Mouse (Mus musculus) limb, embryonic 15.5 days (tissue): Measurements from ENCODE around the gene Mkln1. TPM values are rescaled to one million over a fixed set of nuclear protein-coding genes. Genes with fewer than 3 reads are reported as not detected.

Source experiments
- ATAC-seq: fragments of 200-750 bp; cut with Nextera tagmentation; 2 replicates; pipeline ENCODE4 v1.8.0; 2017; ENCODE audit warnings: low read depth, moderate TSS enrichment; ENCODE audit not compliant: insufficient number of reproducible peaks, low FRiP score, low TSS enrichment
- H3K27ac ChIP-seq: fragments of 300-500 bp; sonication (generic); 2 replicates; pipeline ENCODE4 v1.5.1; 2015; ENCODE audit warnings: moderate library complexity, mild to moderate bottlenecking, inconsistent platforms
- H3K27me3 ChIP-seq: fragments of 300-500 bp; sonication (generic); 2 replicates; pipeline ENCODE4 v1.6.1; 2015; ENCODE audit warnings: inconsistent platforms
- H3K36me3 ChIP-seq: fragments of 300-500 bp; sonication (generic); 2 replicates; pipeline ENCODE4 v1.6.1; 2015; ENCODE audit warnings: inconsistent platforms
- H3K4me1 ChIP-seq: fragments of 300-500 bp; sonication (generic); 2 replicates; pipeline ENCODE4 v1.6.1; 2015; ENCODE audit warnings: inconsistent platforms
- H3K4me2 ChIP-seq: fragments of 300-500 bp; sonication (generic); 2 replicates; pipeline ENCODE4 v1.6.1; 2015; ENCODE audit warnings: mild to moderate bottlenecking, inconsistent platforms
- H3K4me3 ChIP-seq: fragments of 300-500 bp; sonication (generic); 2 replicates; pipeline ENCODE4 v1.5.1; 2015; ENCODE audit warnings: mild to moderate bottlenecking, inconsistent platforms
- H3K9ac ChIP-seq: fragments of 300-500 bp; sonication (generic); 2 replicates; pipeline ENCODE4 v1.6.1; 2015; ENCODE audit warnings: inconsistent platforms
- H3K9me3 ChIP-seq: fragments of 300-500 bp; sonication (generic); 2 replicates; pipeline ENCODE4 v1.6.1; 2016; ENCODE audit warnings: inconsistent platforms
- WGBS: fragments of 180-500 bp; shearing (Covaris S2); methylation state at CpG from one replicate; pipeline ENCODE4 v1.1.7; 2015; 5-methylcytosine and 5-hydroxymethylcytosine counted together
- polyA plus RNA-seq: library from polyadenylated mRNA; unstranded; fragments of >200 nt; fragmentation: Nextera tagmentation; extraction: Ambion mirVana; gene quantifications from 2 replicates; pipeline ENCODE4 v1.2.1, GENCODE M21; 2015

Gene Mkln1
- polyA plus RNA-seq, 1 experiment from 2014 or later: 160 TPM

GRCm38 (mm10) chr6:31412487-31412886 lies 14.0 kb downstream of the Mkln1 start:
- no peaks in the 10 kb centered on the region for H3K9me3 ChIP-seq
- no peak overlapping the region for H3K9ac ChIP-seq
- no peak overlapping the region for H3K4me2 ChIP-seq
- ATAC-seq: no peak
- no peaks in the 10 kb centered on the region for H3K4me1 ChIP-seq
- no peaks in the 10 kb centered on the region for H3K27me3 ChIP-seq
- no peaks in the 10 kb centered on the region for H3K36me3 ChIP-seq
- H3K27ac ChIP-seq: no peak overlapping the region
- H3K4me3 ChIP-seq: no peak overlapping the region

GRCm38 (mm10) chr6:31413556-31413955 lies 15.0 kb downstream of the Mkln1 start:
- no peak overlapping the region for H3K4me2 ChIP-seq
- ATAC-seq: no peak
- no peak overlapping the region for H3K4me3 ChIP-seq
- no peaks in the 10 kb centered on the region for H3K36me3 ChIP-seq
- no peak overlapping the region for H3K27ac ChIP-seq
- H3K9ac ChIP-seq: no peak overlapping the region
- H3K27me3 ChIP-seq: no peaks in the 10 kb centered on the region
- no peaks in the 10 kb centered on the region for H3K9me3 ChIP-seq
- H3K4me1 ChIP-seq: no peaks in the 10 kb centered on the region

- H3K4me3 ChIP-seq: no peak overlapping the region
- 18% methylated on average over 1 of the region's 1 CpGs for WGBS
- H3K36me3 ChIP-seq: no peaks in the 10 kb centered on the region
- no peak overlapping the region for H3K9ac ChIP-seq
- H3K27me3 ChIP-seq: no peaks in the 10 kb centered on the region
- no peaks in the 10 kb centered on the region for H3K9me3 ChIP-seq
- H3K4me2 ChIP-seq: no peak overlapping the region
- H3K27ac ChIP-seq: no peak overlapping the region
- ATAC-seq: no peak
- no peaks in the 10 kb centered on the region for H3K4me1 ChIP-seq
Measured at GRCm38 (mm10) chr6:31414303-31414702, 15.8 kb downstream of the Mkln1 start.

- H3K27me3 ChIP-seq: no peaks in the 10 kb centered on the region
- WGBS: 91% methylated on average over 3 of the region's 3 CpGs
Measured at GRCm38 (mm10) chr6:31425428-31425827, 26.9 kb downstream of the Mkln1 start.

GRCm38 (mm10) chr6:31437264-31437663 lies 38.7 kb downstream of the Mkln1 start:
- H3K4me1 ChIP-seq: no peaks in the 10 kb centered on the region
- H3K4me2 ChIP-seq: no peak overlapping the region
- no peaks in the 10 kb centered on the region for H3K27me3 ChIP-seq
- ATAC-seq: no peak
- no peaks in the 10 kb centered on the region for H3K9me3 ChIP-seq
- no peak overlapping the region for H3K4me3 ChIP-seq
- 81% methylated on average over 2 of the region's 2 CpGs for WGBS
- H3K9ac ChIP-seq: no peak overlapping the region
- no peak overlapping the region for H3K27ac ChIP-seq
- peaks cover 20% of the 10 kb centered on the region for H3K36me3 ChIP-seq

More at GRCm38 (mm10) chr6:31425428-31425827, 26.9 kb downstream of the Mkln1 start:
- Histone ChIP-seq H3K4me2 (no peak overlapping the region), H3K4me3 (no peak overlapping the region), H3K36me3 (peaks cover 16% of the 10 kb centered on the region), H3K9ac (no peak overlapping the region), H3K27ac (no peak overlapping the region), H3K9me3 (no peaks in the 10 kb centered on the region), H3K4me1 (no peaks in the 10 kb centered on the region)
- ATAC-seq: no peak

- ATAC-seq: no peak
- no peak overlapping the region for H3K4me2 ChIP-seq
- no peak overlapping the region for H3K9ac ChIP-seq
- no peaks in the 10 kb centered on the region for H3K27me3 ChIP-seq
- H3K4me1 ChIP-seq: no peaks in the 10 kb centered on the region
- peaks cover 24% of the 10 kb centered on the region for H3K36me3 ChIP-seq
- 85% methylated on average over 1 of the region's 1 CpGs for WGBS
- no peak overlapping the region for H3K4me3 ChIP-seq
- no peaks in the 10 kb centered on the region for H3K9me3 ChIP-seq
- H3K27ac ChIP-seq: no peak overlapping the region
Measured at GRCm38 (mm10) chr6:31445258-31445657, 46.7 kb downstream of the Mkln1 start.

- H3K27ac ChIP-seq: no peak overlapping the region
- H3K4me2 ChIP-seq: no peak overlapping the region
- H3K4me1 ChIP-seq: no peaks in the 10 kb centered on the region
- no peak overlapping the region for H3K4me3 ChIP-seq
- no peaks in the 10 kb centered on the region for H3K27me3 ChIP-seq
- no peaks in the 10 kb centered on the region for H3K9me3 ChIP-seq
- ATAC-seq: no peak
- H3K9ac ChIP-seq: no peak overlapping the region
- peaks cover 25% of the 10 kb centered on the region for H3K36me3 ChIP-seq
Measured at GRCm38 (mm10) chr6:31453735-31454134, 55.2 kb downstream of the Mkln1 start.

GRCm38 (mm10) chr6:31455376-31455775 lies 56.8 kb downstream of the Mkln1 start:
- Histone ChIP-seq H3K36me3 (peaks cover 25% of the 10 kb centered on the region), H3K9me3 (no peaks in the 10 kb centered on the region), H3K4me1 (no peaks in the 10 kb centered on the region), H3K4me2 (no peak overlapping the region), H3K4me3 (no peak overlapping the region), H3K27ac (no peak overlapping the region), H3K27me3 (no peaks in the 10 kb centered on the region), H3K9ac (no peak overlapping the region)
- WGBS: 69% methylated on average over 2 of the region's 2 CpGs
- no peak for ATAC-seq

- WGBS: 68% methylated on average over 1 of the region's 1 CpGs
- Histone ChIP-seq H3K9me3 (no peaks in the 10 kb centered on the region), H3K27ac (no peak overlapping the region), H3K4me1 (no peaks in the 10 kb centered on the region), H3K36me3 (peaks cover 24% of the 10 kb centered on the region), H3K4me3 (no peak overlapping the region), H3K9ac (no peak overlapping the region), H3K4me2 (no peak overlapping the region), H3K27me3 (no peaks in the 10 kb centered on the region)
- no peak for ATAC-seq
Measured at GRCm38 (mm10) chr6:31456988-31457387, 58.5 kb downstream of the Mkln1 start.

- Histone ChIP-seq H3K9me3 (no peaks in the 10 kb centered on the region), H3K9ac (no peak overlapping the region), H3K4me1 (no peaks in the 10 kb centered on the region), H3K4me3 (no peak overlapping the region), H3K36me3 (peaks cover 29% of the 10 kb centered on the region), H3K4me2 (no peak overlapping the region), H3K27ac (no peak overlapping the region), H3K27me3 (no peaks in the 10 kb centered on the region)
- ATAC-seq: no peak
- 93% methylated on average over 6 of the region's 6 CpGs for WGBS
Measured at GRCm38 (mm10) chr6:31469431-31469830, 70.9 kb downstream of the Mkln1 start.

- no peak overlapping the region for H3K27ac ChIP-seq
- H3K9ac ChIP-seq: no peak overlapping the region
- H3K9me3 ChIP-seq: no peaks in the 10 kb centered on the region
- no peak overlapping the region for H3K4me2 ChIP-seq
- ATAC-seq: no peak
- WGBS: 74% methylated on average over 4 of the region's 4 CpGs
- peaks cover 28% of the 10 kb centered on the region for H3K36me3 ChIP-seq
- H3K27me3 ChIP-seq: no peaks in the 10 kb centered on the region
- H3K4me1 ChIP-seq: no peaks in the 10 kb centered on the region
- H3K4me3 ChIP-seq: no peak overlapping the region
Measured at GRCm38 (mm10) chr6:31478221-31478620, 79.7 kb downstream of the Mkln1 start.

GRCm38 (mm10) chr6:31480008-31480407 lies 81.5 kb downstream of the Mkln1 start:
- Histone ChIP-seq H3K27me3 (no peaks in the 10 kb centered on the region), H3K9ac (no peak overlapping the region), H3K9me3 (no peaks in the 10 kb centered on the region), H3K36me3 (peaks cover 18% of the 10 kb centered on the region; the same call in 1 of the 2 replicates), H3K4me3 (no peak overlapping the region), H3K4me2 (no peak overlapping the region), H3K27ac (no peak overlapping the region), H3K4me1 (no peaks in the 10 kb centered on the region)
- 70% methylated on average over 4 of the region's 4 CpGs for WGBS
- ATAC-seq: no peak

- H3K4me2 ChIP-seq: no peak overlapping the region
- H3K9ac ChIP-seq: no peak overlapping the region
- H3K36me3 ChIP-seq: peaks cover 37% of the 10 kb centered on the region; the same call in 1 of the 2 replicates
- no peaks in the 10 kb centered on the region for H3K4me1 ChIP-seq
- no peaks in the 10 kb centered on the region for H3K9me3 ChIP-seq
- 65% methylated on average over 2 of the region's 2 CpGs for WGBS
- no peaks in the 10 kb centered on the region for H3K27me3 ChIP-seq
- H3K27ac ChIP-seq: no peak overlapping the region
- H3K4me3 ChIP-seq: no peak overlapping the region
- no peak for ATAC-seq
Measured at GRCm38 (mm10) chr6:31486601-31487000, 88.1 kb downstream of the Mkln1 start.
